Mouse (Mus musculus): ENCODE measurements around the gene Bckdk.

The Bckdk gene

DNA sequence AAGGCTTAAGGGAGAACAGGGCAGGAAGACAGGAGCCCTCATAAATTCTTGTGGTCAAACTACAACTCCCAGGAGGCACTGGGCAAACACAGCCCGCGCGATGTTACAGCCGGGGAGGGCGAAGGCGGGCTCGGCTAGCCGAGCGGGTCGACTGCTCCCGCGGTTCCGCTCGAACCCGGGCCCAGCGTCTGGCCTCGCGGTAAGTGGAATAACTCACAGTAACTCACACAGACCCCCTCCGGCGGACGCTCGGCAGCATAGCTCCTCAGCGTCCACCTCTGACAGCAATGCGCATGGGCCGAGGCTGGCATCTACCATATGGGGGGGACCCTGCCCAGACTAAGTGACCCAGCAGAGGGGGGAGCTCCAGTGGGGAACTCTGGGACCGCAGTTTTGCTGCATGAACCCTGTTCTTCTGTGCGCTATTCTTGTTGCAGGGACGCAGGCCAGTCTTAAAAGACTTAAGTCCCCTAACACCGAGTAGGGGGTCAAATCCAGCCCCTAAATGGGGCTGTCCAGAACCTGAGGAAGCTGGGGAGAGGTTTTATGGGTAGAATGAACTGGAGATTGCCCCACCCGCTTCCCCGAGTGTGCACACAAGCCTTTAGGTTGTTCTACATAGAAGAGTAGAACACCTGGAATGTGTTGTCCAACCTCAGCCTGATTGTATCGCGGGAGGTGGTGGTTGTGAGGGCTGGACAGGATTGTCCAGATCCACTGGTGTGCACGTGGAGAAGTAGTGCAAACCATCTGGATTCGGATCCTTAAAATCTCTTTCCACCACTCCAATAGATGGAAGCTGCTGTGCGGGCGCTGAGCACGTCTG lies at the start of gene Bckdk:
Bckdk (plus strand) TSS at position 112 of the 826 bp plus-strand sequence.
- DNase-seq (ENCODE audit: low spot score in 2 of 2) = peak; percentile 34 to 59

- no peak for DNase-seq (ENCODE audit: low spot score in 2 of 2)
These were observed 45.6 kb upstream of the Bckdk start for GRCm38 (mm10) chr7:127858258-127858657.

DNA sequence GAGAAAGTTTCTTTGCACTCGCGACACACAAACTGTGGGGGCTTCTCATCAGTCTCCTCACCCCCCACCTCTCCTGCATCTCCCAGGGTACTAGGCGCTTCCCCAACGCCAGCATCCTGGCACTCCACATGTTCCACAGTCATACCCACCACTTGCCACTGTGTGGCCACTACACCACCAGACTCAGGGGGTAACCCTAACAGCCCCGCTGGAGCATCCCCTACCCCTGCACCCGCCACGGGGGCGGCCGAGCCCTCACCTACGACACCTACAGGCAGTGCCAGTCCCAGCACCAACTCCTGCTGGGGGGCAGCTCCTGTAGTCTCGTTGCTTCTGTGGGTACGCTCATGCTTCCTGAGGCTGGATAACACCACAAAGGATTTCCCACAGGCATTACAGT lies 37.4 kb upstream of the Bckdk start:
- DNase-seq (ENCODE audit: low spot score in 2 of 2) = no peak

- no peak for DNase-seq (ENCODE audit: low spot score in 2 of 2)
These were observed 36.2 kb upstream of the Bckdk start for GRCm38 (mm10) chr7:127867641-127868040.

- no peak for DNase-seq (ENCODE audit: low spot score in 2 of 2)
These were observed 34.6 kb upstream of the Bckdk start for GRCm38 (mm10) chr7:127869149-127869810.

- no peak for DNase-seq (ENCODE audit: low spot score in 2 of 2)
These were observed 33.6 kb upstream of the Bckdk start for GRCm38 (mm10) chr7:127870136-127870821.

- DNase-seq (ENCODE audit: low spot score in 2 of 2) = no peak
These were observed 28.9 kb upstream of the Bckdk start for GRCm38 (mm10) chr7:127874812-127875626.

- DNase-seq (ENCODE audit: low spot score in 2 of 2) = peak; percentile 87 to 88
These were observed 28.3 kb upstream of the Bckdk start for GRCm38 (mm10) chr7:127875627-127876001.

GRCm38 (mm10) chr7:127876041-127876466 lies 27.8 kb upstream of the Bckdk start, which contains the start of gene Zfp646:
Gene Zfp646 (plus strand): TSS chr7:127876221.
- peak; percentile 62 to 67 for DNase-seq (ENCODE audit: low spot score in 2 of 2)

- peak; percentile 88 to 90 for DNase-seq (ENCODE audit: low spot score in 2 of 2)
These were observed 27.2 kb upstream of the Bckdk start, which contains the start of gene Zfp668 for GRCm38 (mm10) chr7:127876467-127877348. Gene Zfp668 (minus strand): TSS chr7:127876828.

DNA sequence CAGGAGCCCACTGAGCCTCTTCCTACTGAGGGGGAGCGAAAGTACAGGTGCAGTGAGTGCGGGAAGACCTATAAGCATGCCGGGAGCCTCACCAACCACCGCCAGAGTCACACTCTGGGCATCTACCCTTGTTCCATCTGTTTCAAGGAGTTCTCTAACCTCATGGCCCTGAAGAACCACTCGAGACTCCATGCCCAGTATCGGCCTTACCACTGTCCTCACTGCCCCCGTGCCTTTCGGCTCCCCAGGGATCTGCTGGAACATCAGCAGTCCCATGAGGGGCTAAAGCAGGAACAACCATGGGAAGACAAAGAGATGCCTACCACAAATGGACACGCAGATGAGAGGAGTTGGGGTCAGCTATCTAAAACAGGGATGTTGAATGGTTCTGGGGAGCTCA lies 24.6 kb upstream of the Bckdk start:
- DNase-seq (ENCODE audit: low spot score in 2 of 2) = no peak

DNA sequence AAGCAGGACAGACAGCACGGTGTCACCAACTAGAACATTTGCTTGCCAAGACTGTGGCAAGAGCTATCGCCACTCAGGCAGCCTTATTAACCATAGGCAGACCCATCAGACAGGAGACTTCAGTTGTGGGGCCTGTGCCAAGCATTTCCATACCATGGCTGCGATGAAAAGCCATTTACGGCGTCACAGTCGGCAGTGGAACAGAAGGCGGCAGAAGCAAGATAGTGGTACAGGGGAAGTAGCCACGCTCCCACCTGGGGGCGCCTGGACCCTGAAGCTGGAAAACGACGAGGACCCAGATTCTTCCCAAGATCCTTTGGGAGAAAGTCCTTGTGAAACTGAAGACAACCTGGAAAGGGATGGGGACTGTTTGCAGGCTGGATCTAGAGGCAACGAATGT lies 23.5 kb upstream of the Bckdk start:
- DNase-seq (ENCODE audit: low spot score in 2 of 2) = no peak

- DNase-seq (ENCODE audit: low spot score in 2 of 2) = no peak
These were observed 17.9 kb upstream of the Bckdk start for GRCm38 (mm10) chr7:127885951-127886350.

DNA sequence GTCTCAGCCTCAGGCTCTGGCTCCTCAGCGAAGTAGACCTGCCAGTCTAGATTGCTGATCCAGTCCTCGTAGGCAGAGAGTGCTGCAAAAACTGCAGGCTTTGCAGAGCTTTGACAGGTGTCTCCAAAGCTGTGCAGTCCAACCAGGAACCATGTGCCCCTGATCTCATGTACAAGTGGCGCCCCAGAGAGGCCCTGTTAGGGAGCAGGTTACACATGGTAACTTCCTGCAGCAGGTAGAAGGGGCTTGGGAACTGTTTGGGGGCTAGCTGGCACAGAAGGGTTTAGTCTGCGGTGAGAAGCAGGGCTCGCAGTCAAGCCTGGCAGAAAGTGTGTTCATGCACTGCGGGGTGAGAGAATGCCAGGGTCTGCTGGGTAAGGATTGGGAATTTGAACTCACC lies 17.3 kb upstream of the Bckdk start:
- no peak for DNase-seq (ENCODE audit: low spot score in 2 of 2)

DNA sequence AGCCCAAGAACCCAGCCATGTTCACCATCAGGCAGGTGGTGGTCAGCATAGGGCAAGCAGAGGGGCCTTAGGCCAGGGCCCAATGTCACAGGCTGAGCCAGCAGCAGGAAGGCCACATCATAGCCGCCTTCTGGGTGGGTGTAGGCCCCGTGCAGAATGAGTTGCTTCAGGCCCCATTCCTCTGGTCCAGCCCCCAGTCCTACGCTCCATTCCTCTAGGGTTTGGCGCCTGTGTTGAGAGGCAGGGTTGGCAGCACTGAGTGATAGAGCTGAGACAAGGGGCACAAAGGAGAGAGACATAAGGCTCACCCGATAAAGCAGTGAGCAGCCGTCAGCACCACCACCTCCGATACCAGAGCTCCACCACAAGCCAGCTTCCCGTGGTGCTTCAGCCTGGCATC lies 16.7 kb upstream of the Bckdk start:
- DNase-seq (ENCODE audit: low spot score in 2 of 2) = no peak

GRCm38 (mm10) chr7:127887781-127888180 lies 16.1 kb upstream of the Bckdk start:
- DNase-seq (ENCODE audit: low spot score in 2 of 2) = no peak

GRCm38 (mm10) chr7:127888821-127889220 lies 15.1 kb upstream of the Bckdk start:
- no peak for DNase-seq (ENCODE audit: low spot score in 2 of 2)

- no peak for DNase-seq (ENCODE audit: low spot score in 2 of 2)
These were observed 13.1 kb upstream of the Bckdk start, which contains the start of gene Prss53 for GRCm38 (mm10) chr7:127890798-127891197. Gene Prss53 (minus strand): TSS chr7:127890970.

DNA sequence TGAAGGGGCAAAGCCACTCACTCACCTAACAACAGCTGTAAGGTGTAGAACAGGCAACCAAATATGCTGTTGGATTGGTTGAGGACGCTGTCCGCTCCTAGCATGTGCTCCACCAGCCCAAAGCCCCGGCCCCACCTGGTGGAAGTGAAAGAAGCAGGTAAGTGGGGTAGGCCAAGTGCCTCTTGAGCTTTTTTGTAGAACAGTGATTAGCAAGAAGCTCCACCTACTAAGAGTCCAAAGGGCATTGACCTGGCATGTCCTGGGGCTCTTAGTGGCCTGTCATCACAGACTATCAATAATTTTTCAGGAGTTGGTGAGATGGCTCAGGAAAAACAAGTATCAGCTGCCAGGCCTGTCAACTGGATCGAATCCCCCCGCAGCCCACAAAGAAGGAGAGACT lies 9.4 kb upstream of the Bckdk start:
- no peak for DNase-seq (ENCODE audit: low spot score in 2 of 2)

DNA sequence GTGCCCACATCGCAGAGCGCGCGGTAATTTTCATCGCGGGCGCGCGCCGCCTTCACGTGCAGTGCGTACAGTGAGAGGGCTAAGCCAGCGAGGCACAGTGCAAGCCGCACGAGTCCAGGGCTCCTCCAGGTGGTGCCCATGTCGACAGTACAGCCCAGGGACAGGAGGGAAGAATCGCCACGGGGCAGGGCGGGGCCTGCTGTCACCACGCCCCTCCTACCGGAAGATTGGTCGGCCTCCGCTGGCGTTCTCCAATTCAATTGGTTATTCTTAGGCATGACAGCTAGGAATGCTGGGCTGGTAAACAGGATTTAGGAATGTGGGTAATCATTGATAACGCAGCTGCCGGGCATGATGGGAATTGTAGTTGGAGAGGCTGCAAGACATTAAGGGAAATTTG lies 8.4 kb upstream of the Bckdk start, which contains the start of the genes Gm21974 and Vkorc1:
Gm21974 (minus strand) TSS at position 13 of the 400 bp plus-strand sequence.
Vkorc1 (minus strand) TSS at position 176 of the 400 bp plus-strand sequence.
- DNase-seq (ENCODE audit: low spot score in 2 of 2) = peak; percentile 73 to 84

All from natural killer cell, adult 2 months (primary cell).